Mouse (Mus musculus): ENCODE data around the gene Fuom.

DNA sequence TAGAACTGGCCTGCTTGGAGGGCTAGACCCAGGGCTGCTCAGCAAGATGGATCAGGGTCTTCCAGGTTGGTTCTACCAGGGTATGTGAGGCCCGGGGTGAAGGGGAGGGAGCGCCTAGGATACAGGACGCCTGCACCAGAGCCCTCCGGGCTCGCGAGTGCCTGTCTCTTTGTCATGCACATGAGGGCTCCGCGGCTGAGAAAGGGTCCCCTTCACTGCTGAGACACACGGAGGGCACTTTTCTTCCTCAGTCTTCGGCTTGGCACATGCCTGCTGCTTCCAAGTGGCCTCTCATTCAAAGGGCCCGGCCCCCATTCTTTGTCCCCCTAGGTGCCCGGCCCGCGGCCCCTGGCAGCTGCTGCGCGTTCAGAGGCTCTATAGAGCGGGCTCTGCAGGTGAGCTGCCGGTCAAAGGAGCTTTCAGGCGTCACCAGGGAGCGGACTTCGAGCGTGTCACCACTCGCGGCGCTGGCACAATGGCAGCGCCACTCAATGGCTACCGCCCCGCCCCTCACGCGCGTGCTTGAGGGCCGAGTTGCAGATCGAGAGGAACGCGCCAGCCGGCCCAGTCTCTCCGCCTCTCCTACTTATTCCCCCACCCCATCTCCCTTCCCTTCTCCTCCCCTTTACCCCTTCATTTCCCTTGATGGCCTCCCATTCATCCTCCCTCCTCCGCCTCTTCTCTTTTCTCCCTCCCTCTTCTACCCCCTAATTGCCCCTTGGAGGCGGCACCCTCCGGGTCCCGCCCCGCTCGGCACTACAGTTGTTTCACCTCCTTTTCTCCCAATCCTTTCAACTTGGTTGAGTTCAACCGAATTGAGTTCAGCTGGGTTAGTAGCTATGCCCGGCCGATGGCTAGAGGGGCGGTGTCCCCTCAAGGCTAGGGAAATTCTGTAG, 41.1 kb downstream of the Fuom start:
- no peak for TF ChIP-seq CTCF (IDR thresholded peaks at IDR 0.05; ENCODE audit: borderline replicate concordance, control insufficient read depth, extremely low read depth, insufficient read depth, low read length, poor library complexity)
- no peak for TF ChIP-seq POLR2A (IDR thresholded peaks at IDR 0.05; ENCODE audit: control insufficient read depth, extremely low read depth, insufficient read depth, low read length, poor library complexity)

Data from thymus, adult 2 months (tissue).